Mouse (Mus musculus) liver, embryonic 11.5 days (tissue): ENCODE results near the gene Zc3hav1l. TPM values are rescaled to one million over a fixed set of nuclear protein-coding genes. Genes with fewer than 3 reads are reported as not detected.

ENCODE experiments used
- ATAC-seq: fragments of 200-750 bp; cut with Nextera tagmentation; replicated peaks from 2 replicates; pipeline ENCODE4 v1.8.0; 2017; ENCODE audit warnings: moderate number of reproducible peaks, mild to moderate bottlenecking, moderate TSS enrichment, moderate library complexity; ENCODE audit not compliant: low FRiP score
- DNase-seq: peaks from one replicate; pipeline ENCODE4 v3.0.0-alpha.2; 2017; ENCODE audit warnings: low spot score
- H3K27ac ChIP-seq: fragments of 300-500 bp; sonication (generic); 2 replicates; pipeline ENCODE4 v1.5.1; 2014; ENCODE audit warnings: mild to moderate bottlenecking, low read depth, low read length, control low read depth
- H3K27me3 ChIP-seq: fragments of 300-500 bp; sonication (generic); replicated peaks from 2 replicates; pipeline ENCODE4 v1.6.1; 2014; ENCODE audit warnings: low read length, mixed read lengths; ENCODE audit not compliant: control insufficient read depth, insufficient read depth
- H3K36me3 ChIP-seq: fragments of 300-500 bp; sonication (generic); 2 replicates; pipeline ENCODE4 v1.6.1; 2014; ENCODE audit warnings: mild to moderate bottlenecking, low read length, moderate library complexity, mixed read lengths; ENCODE audit not compliant: control insufficient read depth, insufficient read depth
- H3K4me1 ChIP-seq: fragments of 300-500 bp; sonication (generic); replicated peaks from 2 replicates; pipeline ENCODE4 v1.6.1; 2014; ENCODE audit warnings: low read length, mixed read lengths; ENCODE audit not compliant: control insufficient read depth, insufficient read depth
- H3K4me2 ChIP-seq: fragments of 300-500 bp; sonication (generic); 2 replicates; pipeline ENCODE4 v1.6.1; 2014; ENCODE audit warnings: mild to moderate bottlenecking, control low read depth, moderate library complexity
- H3K4me3 ChIP-seq: fragments of 300-500 bp; sonication (generic); 2 replicates; pipeline ENCODE4 v1.5.1; 2014; ENCODE audit warnings: low read depth, low read length, control low read depth
- H3K9ac ChIP-seq: fragments of 300-500 bp; sonication (generic); 2 replicates; pipeline ENCODE4 v1.6.1; 2014; ENCODE audit warnings: low read depth, low read length, control low read depth
- H3K9me3 ChIP-seq: fragments of 300-500 bp; sonication (generic); 2 replicates; pipeline ENCODE4 v1.6.1; 2016; ENCODE audit warnings: low read length, inconsistent platforms, mixed read lengths; ENCODE audit not compliant: control insufficient read depth
- WGBS: fragments of 180-500 bp; shearing (Covaris S2); extraction: QIAGEN DNeasy Blood & Tissue Kit; methylation state at CpG from one replicate; pipeline ENCODE4 v1.1.7; 2014; 5-methylcytosine and 5-hydroxymethylcytosine counted together
- polyA plus RNA-seq: library from polyadenylated mRNA; unstranded; fragments of >200 nt; fragmentation: Nextera tagmentation; extraction: Ambion mirVana; gene quantifications from 2 replicates; pipeline ENCODE4 v1.2.1, GENCODE M21; 2014

The Zc3hav1l gene
- polyA plus RNA-seq: 8.3 and 8.9 TPM in 2 replicates

DNA sequence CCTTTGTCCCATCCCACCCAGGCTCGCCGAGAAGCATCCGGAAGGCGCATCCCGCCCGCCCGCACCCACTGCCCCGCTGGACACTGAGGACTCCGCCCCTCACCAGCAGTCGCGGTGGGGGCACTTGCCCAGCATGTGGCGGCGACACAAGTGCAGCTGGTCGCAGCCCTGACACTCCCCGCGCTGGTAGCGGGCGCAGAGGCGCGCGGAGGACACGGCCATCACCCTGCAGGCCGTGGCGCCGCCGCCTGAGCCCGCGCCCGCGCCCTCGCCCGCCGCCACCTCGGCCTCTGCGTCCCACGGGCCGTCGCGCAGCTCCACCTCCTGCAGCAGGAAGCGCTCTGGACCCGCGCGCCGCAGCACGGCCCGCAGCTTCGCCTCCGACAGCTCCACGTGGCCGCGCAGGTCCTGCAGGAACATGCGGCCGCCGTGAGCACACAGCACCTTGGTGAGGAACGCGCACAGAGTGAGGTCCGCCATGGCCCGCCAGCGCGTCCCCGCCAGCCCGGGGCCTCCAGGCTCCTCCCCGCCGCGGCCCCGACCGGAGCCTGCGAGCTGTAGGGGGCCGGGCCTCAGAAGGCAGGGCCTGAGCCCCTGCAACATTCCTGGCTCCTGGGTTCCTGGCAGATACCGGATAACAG lies at the start of gene Zc3hav1l:
Gene Zc3hav1l, minus strand, starts transcription at position 499 of the 641 bp plus-strand sequence.
- Histone ChIP-seq H3K4me3 (peak within 1 kb of the TSS; percentile 92), H3K9ac (peak within 1 kb of the TSS; percentile 97), H3K4me1 (peaks cover 9% of the 10 kb centered on the region), H3K4me2 (peak within 1 kb of the TSS; percentile 89), H3K9me3 (no peaks in the 10 kb centered on the region), H3K27me3 (no peaks in the 10 kb centered on the region), H3K36me3 (peaks cover 12% of the 10 kb centered on the region), H3K27ac (peak within 1 kb of the TSS; percentile 95)
- peak; percentile 95 for ATAC-seq
- WGBS: under 1% methylated on average over 65 of the region's 70 CpGs
- DNase-seq: peak; percentile 84

DNA sequence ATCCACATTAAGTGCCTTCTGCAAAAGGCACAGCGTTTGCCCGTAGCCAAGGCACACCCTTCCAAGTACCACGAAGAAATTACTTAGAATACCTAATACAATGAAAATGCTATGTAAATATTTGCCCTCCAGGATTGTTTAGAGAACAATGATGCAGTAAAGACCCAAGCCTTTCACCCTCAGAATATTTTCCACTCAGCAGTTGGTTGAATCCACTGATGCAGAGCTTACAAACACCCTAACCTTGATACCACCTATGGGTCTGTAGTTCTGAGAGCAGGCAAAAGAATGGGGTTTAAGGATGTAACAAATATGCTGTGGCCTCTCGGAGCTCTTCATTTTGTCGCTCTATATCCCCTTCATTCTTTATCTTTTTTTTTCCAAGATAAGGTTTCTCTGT lies 48.8 kb upstream of the Zc3hav1l start:
- no peaks in the 10 kb centered on the region for H3K9me3 ChIP-seq
- no peak overlapping the region for H3K4me3 ChIP-seq
- H3K9ac ChIP-seq: no peak overlapping the region
- H3K27me3 ChIP-seq: 0 out of 2 replicates have a peak, but pooled peaks cover 3% of the 10 kb centered on the region
- no peak overlapping the region for H3K27ac ChIP-seq
- peaks cover 48% of the 10 kb centered on the region for H3K4me1 ChIP-seq
- no peak overlapping the region for H3K4me2 ChIP-seq
- peaks cover 4% of the 10 kb centered on the region; the same call in 1 of the 2 replicates for H3K36me3 ChIP-seq
- 55% methylated on average over 5 of the region's 5 CpGs for WGBS
- no peak for ATAC-seq
- no peak for DNase-seq

DNA sequence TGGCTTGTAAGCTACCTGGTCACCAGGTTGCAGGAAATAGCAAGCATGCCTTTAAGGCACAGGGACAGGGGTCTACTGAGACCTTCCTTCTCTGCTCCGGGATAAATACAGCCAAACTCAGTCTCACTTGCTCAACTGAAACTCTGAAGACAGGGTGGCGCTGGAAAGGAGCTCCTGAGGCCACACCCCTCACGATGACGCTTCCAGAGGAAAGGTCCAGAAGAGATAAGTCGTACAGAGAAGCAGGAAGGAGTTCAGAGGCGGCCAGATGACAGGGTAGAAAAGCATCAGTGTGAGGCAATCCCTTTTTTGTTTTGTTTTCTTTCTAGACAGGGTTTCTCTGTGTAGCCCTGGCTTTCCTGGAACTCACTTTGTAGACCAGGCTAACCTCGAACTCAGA lies 46.7 kb upstream of the Zc3hav1l start:
- WGBS: 25% methylated on average over 7 of the region's 7 CpGs
- H3K4me1 ChIP-seq: peaks cover 57% of the 10 kb centered on the region

DNA sequence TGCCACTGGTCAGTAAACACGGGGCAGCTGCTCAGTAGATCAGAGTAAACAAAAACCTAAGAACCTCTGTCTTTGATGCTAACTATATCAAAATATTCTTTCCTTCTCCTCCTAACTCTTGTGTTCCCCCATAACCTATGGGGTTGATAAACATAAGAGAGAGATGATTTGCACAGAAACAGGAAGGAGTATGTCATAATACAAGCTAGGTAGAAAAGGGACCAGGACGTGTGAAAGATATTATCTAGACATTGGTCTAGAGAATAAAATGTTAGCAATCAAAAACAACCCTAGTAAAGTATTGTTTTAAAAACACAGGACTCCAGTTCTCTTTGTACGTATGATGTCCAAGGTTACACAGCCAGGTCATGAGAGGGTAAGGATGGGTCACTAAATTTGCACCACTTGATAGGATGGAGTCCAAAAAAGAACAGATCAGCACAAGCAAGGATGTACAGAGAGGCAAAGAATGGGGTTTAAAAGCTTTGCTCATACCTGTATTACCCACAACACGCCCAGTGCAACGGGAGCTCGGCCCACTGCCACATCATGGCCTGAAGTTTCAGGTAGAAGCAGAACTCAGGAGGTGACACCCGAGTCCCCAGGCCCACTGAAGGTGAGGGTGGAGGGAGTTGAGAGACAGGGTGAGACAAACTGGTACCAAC lies 45.1 kb upstream of the Zc3hav1l start:
- Histone ChIP-seq H3K9ac (peak overlapping the region; percentile 68), H3K9me3 (no peaks in the 10 kb centered on the region), H3K27me3 (no peaks in the 10 kb centered on the region), H3K4me1 (peaks cover 59% of the 10 kb centered on the region), H3K4me3 (no peak overlapping the region), H3K36me3 (peaks cover 5% of the 10 kb centered on the region; the same call in 1 of the 2 replicates), H3K27ac (peak overlapping the region; percentile 98), H3K4me2 (peak overlapping the region; percentile 94)
- no peak for ATAC-seq
- no peak for DNase-seq
- WGBS: 74% methylated on average over 7 of the region's 7 CpGs

More for the DNA sequence above, 46.7 kb upstream of the Zc3hav1l start:
- peak; percentile 70 for ATAC-seq
- H3K4me2 ChIP-seq: peak overlapping the region; percentile 50
- peaks cover 3% of the 10 kb centered on the region; the same call in 1 of the 2 replicates for H3K36me3 ChIP-seq
- no peak overlapping the region for H3K9ac ChIP-seq
- no peaks in the 10 kb centered on the region for H3K27me3 ChIP-seq
- H3K9me3 ChIP-seq: no peaks in the 10 kb centered on the region
- no peak for DNase-seq
- peak overlapping the region; percentile 82 for H3K27ac ChIP-seq
- 0 out of 2 replicates have a peak overlapping the region, but pooled peaks have one; percentile 1 for H3K4me3 ChIP-seq

DNA sequence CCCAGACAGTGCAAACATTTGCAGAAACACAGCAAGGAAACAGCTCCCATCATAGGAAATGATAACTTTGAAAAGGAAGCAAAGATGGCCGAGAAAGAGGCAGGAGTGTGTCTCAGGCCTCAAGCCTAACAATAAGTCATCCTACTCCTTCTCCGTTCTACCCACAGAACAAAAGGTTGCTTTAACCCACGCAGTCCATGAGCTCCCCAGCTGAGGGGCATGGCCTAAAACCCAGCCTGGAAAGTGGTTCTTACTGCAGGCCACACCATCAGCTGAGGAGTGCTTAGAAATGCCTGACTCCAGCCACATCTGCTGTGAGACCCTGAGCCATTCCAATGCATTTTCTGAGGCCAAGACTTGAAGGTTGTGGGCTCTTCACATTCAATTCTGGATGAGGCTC lies 44.5 kb upstream of the Zc3hav1l start:
- Histone ChIP-seq H3K9me3 (no peaks in the 10 kb centered on the region), H3K27ac (peak overlapping the region; percentile 98), H3K4me2 (peak overlapping the region; percentile 94), H3K36me3 (peaks cover 6% of the 10 kb centered on the region; the same call in 1 of the 2 replicates), H3K27me3 (no peaks in the 10 kb centered on the region), H3K4me1 (peaks cover 60% of the 10 kb centered on the region), H3K4me3 (peak overlapping the region; percentile 53; the same call in 1 of the 2 replicates), H3K9ac (peak overlapping the region; percentile 68)
- WGBS: 27% methylated on average over 3 of the region's 3 CpGs
- DNase-seq (no peak), ATAC-seq (no peak)

DNA sequence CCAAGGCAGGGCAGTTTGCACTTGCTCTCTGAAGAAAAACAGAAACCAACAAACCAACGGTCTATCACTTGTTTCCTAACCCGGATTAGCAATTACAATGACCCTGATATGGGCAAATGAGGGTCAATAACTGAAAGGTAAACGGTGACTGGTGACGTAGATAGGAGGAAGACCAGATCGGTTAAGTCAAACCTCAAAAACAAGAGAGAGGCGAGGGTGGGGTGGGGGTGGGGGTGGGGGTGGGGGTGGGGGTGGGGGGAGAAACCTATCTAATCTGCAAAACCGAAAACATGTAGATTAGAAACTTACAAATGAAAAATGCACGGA lies 43.6 kb upstream of the Zc3hav1l start:
- Histone ChIP-seq H3K36me3 (peaks cover 13% of the 10 kb centered on the region; the same call in 1 of the 2 replicates), H3K9me3 (no peaks in the 10 kb centered on the region), H3K27ac (peak overlapping the region; percentile 98), H3K9ac (peak overlapping the region; percentile 75), H3K4me1 (peaks cover 60% of the 10 kb centered on the region), H3K4me3 (peak overlapping the region; percentile 53), H3K27me3 (no peaks in the 10 kb centered on the region), H3K4me2 (peak overlapping the region; percentile 94)
- WGBS: 20% methylated on average over 8 of the region's 8 CpGs
- DNase-seq (no peak), ATAC-seq (no peak)

DNA sequence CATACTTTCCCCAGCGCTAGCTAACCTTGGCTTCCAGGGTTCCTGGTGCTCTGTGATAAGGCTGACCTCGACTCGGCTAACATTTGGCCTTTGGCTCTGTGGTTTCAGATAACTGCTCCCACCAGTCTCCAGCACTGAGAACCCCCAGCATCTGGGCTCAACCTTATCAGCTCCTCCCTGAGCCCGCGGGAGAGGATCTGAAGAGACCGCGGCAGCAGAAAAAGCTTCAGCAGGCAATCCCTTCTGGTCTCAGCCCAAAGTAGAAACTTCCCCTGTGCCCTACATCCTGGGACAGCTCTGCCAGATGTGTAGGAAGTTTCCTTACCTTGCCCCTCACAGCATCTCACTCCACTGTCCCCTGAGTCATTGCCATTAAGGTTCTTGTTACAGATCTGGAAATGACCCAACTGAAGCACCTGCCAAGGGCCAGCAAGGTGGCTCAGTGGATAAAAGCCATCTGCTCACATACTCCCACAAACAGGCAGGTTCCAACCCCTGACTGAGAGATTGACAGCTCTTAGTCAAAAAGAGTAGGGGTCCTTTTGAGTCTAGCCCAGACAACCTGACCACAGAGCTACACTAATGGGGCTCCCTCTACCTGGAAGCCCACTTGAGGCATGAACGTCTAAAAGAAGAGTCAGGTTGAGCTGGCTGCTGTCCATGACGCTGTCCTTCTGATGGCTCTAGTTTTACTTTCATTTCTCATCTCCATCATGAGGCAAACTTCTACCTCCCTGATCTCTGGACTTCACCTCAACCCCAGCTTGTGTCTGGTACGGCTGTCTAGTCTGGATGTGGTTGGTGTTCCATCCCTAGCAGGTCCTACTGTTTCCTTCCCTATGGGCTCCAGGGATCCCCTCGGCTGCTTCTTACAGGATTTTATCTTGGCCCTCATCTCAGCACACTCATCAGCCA lies 42.9 kb upstream of the Zc3hav1l start:
- peak overlapping the region; percentile 94 for H3K4me2 ChIP-seq
- no peaks in the 10 kb centered on the region for H3K27me3 ChIP-seq
- H3K36me3 ChIP-seq: peaks cover 13% of the 10 kb centered on the region; the same call in 1 of the 2 replicates
- DNase-seq (peak; percentile 77), ATAC-seq (peak; percentile 92)
- H3K4me3 ChIP-seq: peak overlapping the region; percentile 53
- no peaks in the 10 kb centered on the region for H3K9me3 ChIP-seq
- WGBS: 8% methylated on average over 11 of the region's 11 CpGs
- peaks cover 60% of the 10 kb centered on the region for H3K4me1 ChIP-seq
- H3K9ac ChIP-seq: peak overlapping the region; percentile 75
- H3K27ac ChIP-seq: peak overlapping the region; percentile 98

DNA sequence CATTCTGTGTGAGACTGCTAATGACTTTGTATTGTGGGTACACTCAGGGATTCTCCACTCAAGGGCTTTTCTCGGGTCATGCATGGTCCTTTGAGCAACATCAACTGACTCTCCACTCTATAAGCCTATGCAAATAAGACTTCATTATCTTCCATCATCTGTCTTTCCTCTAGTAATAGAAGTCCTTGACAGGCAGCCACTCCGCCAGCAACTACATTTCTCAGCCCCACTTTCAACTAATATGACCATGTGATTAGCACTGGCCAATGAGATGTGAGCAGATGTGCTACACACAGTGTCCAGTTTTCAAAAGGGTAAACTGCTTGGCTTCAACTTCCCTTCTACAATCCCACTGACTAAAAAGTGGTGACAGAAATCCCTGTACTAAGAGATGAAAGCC lies 40.0 kb upstream of the Zc3hav1l start:
- ATAC-seq (no peak), DNase-seq (no peak)
- peaks cover 33% of the 10 kb centered on the region for H3K36me3 ChIP-seq
- peak overlapping the region; percentile 8; the same call in 1 of the 2 replicates for H3K27ac ChIP-seq
- no peak overlapping the region for H3K4me2 ChIP-seq
- no peaks in the 10 kb centered on the region for H3K27me3 ChIP-seq
- H3K4me3 ChIP-seq: no peak overlapping the region
- H3K9me3 ChIP-seq: no peaks in the 10 kb centered on the region
- 82% methylated on average over 2 of the region's 2 CpGs for WGBS
- no peak overlapping the region for H3K9ac ChIP-seq
- peaks cover 39% of the 10 kb centered on the region for H3K4me1 ChIP-seq
